Mouse (Mus musculus) intestine, postnatal 0 days (tissue): ENCODE measurements around the gene Zfp663. TPM values are rescaled to one million over a fixed set of nuclear protein-coding genes. Genes with fewer than 3 reads are reported as not detected.

Experiments
- ATAC-seq: fragments of 200-750 bp; cut with Nextera tagmentation; 2 replicates; pipeline ENCODE4 v1.8.0; 2017; ENCODE audit warnings: mild to moderate bottlenecking, moderate TSS enrichment, moderate library complexity
- H3K27ac ChIP-seq: fragments of 300-500 bp; sonication (generic); 2 replicates; pipeline ENCODE4 v1.5.1; 2014; ENCODE audit warnings: mild to moderate bottlenecking, low read depth, low read length, moderate library complexity
- H3K27me3 ChIP-seq: fragments of 300-500 bp; sonication (generic); replicated peaks from 2 replicates; pipeline ENCODE4 v1.6.1; 2014; ENCODE audit warnings: low read length, mixed read lengths; ENCODE audit not compliant: control insufficient read depth, insufficient read depth
- H3K36me3 ChIP-seq: fragments of 300-500 bp; sonication (generic); 2 replicates; pipeline ENCODE4 v1.6.1; 2014; ENCODE audit warnings: mild to moderate bottlenecking, moderate library complexity; ENCODE audit not compliant: control insufficient read depth, insufficient read depth
- H3K4me1 ChIP-seq: fragments of 300-500 bp; sonication (generic); replicated peaks from 2 replicates; pipeline ENCODE4 v1.6.1; 2014; ENCODE audit warnings: antibody characterized with exemption, low read length, mixed read lengths; ENCODE audit not compliant: control insufficient read depth, insufficient read depth
- H3K4me2 ChIP-seq: fragments of 300-500 bp; sonication (generic); replicated peaks from 2 replicates; pipeline ENCODE4 v1.6.1; 2014; ENCODE audit warnings: low read depth, mild to moderate bottlenecking, moderate library complexity
- H3K4me3 ChIP-seq: fragments of 300-500 bp; sonication (generic); 2 replicates; pipeline ENCODE4 v1.5.1; 2014; ENCODE audit warnings: low read depth, low read length
- H3K9ac ChIP-seq: fragments of 300-500 bp; sonication (generic); 2 replicates; pipeline ENCODE4 v1.6.1; 2014; ENCODE audit warnings: mild to moderate bottlenecking, low read depth, low read length
- H3K9me3 ChIP-seq: fragments of 300-500 bp; sonication (generic); 2 replicates; pipeline ENCODE4 v1.6.1; 2016; ENCODE audit warnings: mixed run types; ENCODE audit not compliant: control insufficient read depth
- CTCF ChIP-seq: sonication (generic); IDR thresholded peaks from 2 replicates; pipeline ENCODE4 v1.5.1; 2016; ENCODE audit warnings: low read depth, mild to moderate bottlenecking, control low read depth, antibody characterized with exemption, moderate library complexity
- WGBS: fragments of 180-500 bp; shearing (Covaris S2); extraction: QIAGEN DNeasy Blood & Tissue Kit; methylation state at CpG from one replicate; pipeline ENCODE4 v1.1.7; 2014; 5-methylcytosine and 5-hydroxymethylcytosine counted together
- polyA plus RNA-seq: library from polyadenylated mRNA; unstranded; fragments of >200 nt; fragmentation: Nextera tagmentation; extraction: Ambion mirVana; gene quantifications from 2 replicates; pipeline ENCODE4 v1.2.1, GENCODE M21; 2015

Gene Zfp663
- polyA plus RNA-seq, 1 experiment from 2014 or later = 0.23 TPM

DNA sequence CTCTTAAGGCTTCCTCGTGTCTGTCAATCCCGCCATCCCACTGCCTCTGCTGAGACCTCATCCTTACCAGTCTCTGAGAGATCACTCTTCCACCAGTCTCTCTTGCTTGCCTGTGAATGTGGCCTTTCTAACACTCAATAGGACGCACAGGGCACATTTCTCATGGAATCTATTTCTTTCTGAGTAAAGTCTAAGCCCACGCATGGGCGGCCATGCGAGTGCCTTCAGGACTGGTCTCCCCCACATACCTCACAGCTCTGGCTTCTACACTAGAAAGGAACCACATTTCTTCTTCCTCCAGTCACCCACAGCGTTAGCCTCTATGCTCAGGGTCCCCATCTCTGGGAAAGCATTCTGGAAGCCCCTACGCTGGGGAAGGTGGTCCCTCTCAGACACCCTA, 54.3 kb downstream of the Zfp663 start:
- peaks cover 59% of the 10 kb centered on the region for H3K36me3 ChIP-seq
- WGBS = 88% methylated on average over 8 of the region's 8 CpGs
- TF ChIP-seq CTCF = no peak
- H3K4me3 ChIP-seq = no peak overlapping the region
- H3K9ac ChIP-seq = no peak overlapping the region
- no peak for ATAC-seq
- no peaks in the 10 kb centered on the region for H3K9me3 ChIP-seq
- H3K4me1 ChIP-seq = peaks cover 13% of the 10 kb centered on the region
- no peak overlapping the region for H3K27ac ChIP-seq
- H3K27me3 ChIP-seq = no peaks in the 10 kb centered on the region
- no peak overlapping the region for H3K4me2 ChIP-seq

- Histone ChIP-seq H3K4me2 (no peak overlapping the region), H3K9me3 (no peaks in the 10 kb centered on the region), H3K4me3 (no peak overlapping the region), H3K9ac (no peak overlapping the region), H3K36me3 (peaks cover 77% of the 10 kb centered on the region), H3K4me1 (0 out of 2 replicates have a peak, but pooled peaks cover 2% of the 10 kb centered on the region), H3K27me3 (no peaks in the 10 kb centered on the region), H3K27ac (no peak overlapping the region)
- no peak for ATAC-seq
- no peak for TF ChIP-seq CTCF
- 69% methylated on average over 7 of the region's 7 CpGs for WGBS
Measured at GRCm38 (mm10) chr2:165312381-165312780, 56.1 kb downstream of the Zfp663 start.

DNA sequence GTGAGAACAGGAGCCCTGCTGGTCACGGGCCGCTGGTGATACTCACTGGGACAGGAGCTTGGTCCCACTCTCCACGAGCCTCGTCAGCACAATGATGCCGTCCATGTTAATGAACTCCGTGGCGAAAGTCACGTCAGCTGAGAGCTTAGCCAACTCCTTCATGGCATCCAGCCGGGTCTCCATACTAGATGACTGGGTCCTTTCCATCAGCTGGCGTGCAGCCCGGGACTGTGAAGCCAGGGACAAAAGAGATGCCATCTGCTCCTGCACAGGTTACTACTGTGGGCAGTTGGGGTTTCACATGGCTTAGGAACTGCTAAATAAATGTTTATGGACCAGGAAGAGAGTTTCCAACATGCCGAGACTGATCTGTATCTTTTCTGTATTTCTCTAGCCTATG, 57.0 kb downstream of the Zfp663 start:
- no peak for TF ChIP-seq CTCF
- no peak overlapping the region for H3K27ac ChIP-seq
- 89% methylated on average over 12 of the region's 12 CpGs for WGBS
- no peak overlapping the region for H3K4me2 ChIP-seq
- no peak overlapping the region for H3K4me3 ChIP-seq
- H3K9ac ChIP-seq = no peak overlapping the region
- H3K4me1 ChIP-seq = no peaks in the 10 kb centered on the region
- ATAC-seq = no peak
- H3K27me3 ChIP-seq = no peaks in the 10 kb centered on the region
- peaks cover 82% of the 10 kb centered on the region for H3K36me3 ChIP-seq
- no peaks in the 10 kb centered on the region for H3K9me3 ChIP-seq

GRCm38 (mm10) chr2:165310818-165311425, 57.6 kb downstream of the Zfp663 start:
- H3K4me1 ChIP-seq = no peaks in the 10 kb centered on the region
- peaks cover 80% of the 10 kb centered on the region for H3K36me3 ChIP-seq
- 80% methylated on average over 13 of the region's 13 CpGs for WGBS
- H3K4me3 ChIP-seq = no peak overlapping the region
- H3K4me2 ChIP-seq = no peak overlapping the region
- H3K27me3 ChIP-seq = no peaks in the 10 kb centered on the region
- no peaks in the 10 kb centered on the region for H3K9me3 ChIP-seq
- H3K9ac ChIP-seq = no peak overlapping the region
- no peak overlapping the region for H3K27ac ChIP-seq
- no peak for TF ChIP-seq CTCF
- no peak for ATAC-seq

DNA sequence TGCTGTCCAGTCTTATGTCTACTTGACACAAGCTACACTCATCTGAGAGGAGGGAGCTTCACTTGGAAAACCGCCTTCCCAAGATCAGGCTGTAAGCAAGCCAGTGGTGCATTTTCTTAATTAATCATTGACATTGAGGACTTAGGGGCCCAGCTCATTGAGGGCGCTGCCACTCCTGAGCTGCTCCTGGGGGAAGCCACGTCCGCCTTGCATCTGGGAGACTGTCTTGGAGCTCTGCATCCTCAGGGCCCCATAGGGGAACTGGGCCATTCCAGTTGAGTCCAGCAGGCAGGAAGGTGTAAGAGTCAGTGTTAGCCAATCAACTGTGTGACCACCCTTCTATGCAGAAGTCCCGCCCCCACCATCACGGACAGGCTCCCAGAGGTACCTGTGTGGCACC, 60.7 kb downstream of the Zfp663 start:
- H3K9ac ChIP-seq = no peak overlapping the region
- no peak overlapping the region for H3K27ac ChIP-seq
- 50% methylated on average over 6 of the region's 6 CpGs for WGBS
- no peaks in the 10 kb centered on the region for H3K27me3 ChIP-seq
- ATAC-seq = peak; percentile 82
- TF ChIP-seq CTCF = no peak
- H3K4me1 ChIP-seq = no peaks in the 10 kb centered on the region
- H3K36me3 ChIP-seq = peaks cover 77% of the 10 kb centered on the region
- no peak overlapping the region for H3K4me3 ChIP-seq
- H3K4me2 ChIP-seq = no peak overlapping the region
- no peaks in the 10 kb centered on the region for H3K9me3 ChIP-seq

- 66% methylated on average over 8 of the region's 8 CpGs for WGBS
- H3K9ac ChIP-seq = no peak overlapping the region
- no peaks in the 10 kb centered on the region for H3K27me3 ChIP-seq
- peaks cover 78% of the 10 kb centered on the region for H3K36me3 ChIP-seq
- no peaks in the 10 kb centered on the region for H3K4me1 ChIP-seq
- no peaks in the 10 kb centered on the region for H3K9me3 ChIP-seq
- TF ChIP-seq CTCF = no peak
- no peak overlapping the region for H3K27ac ChIP-seq
- no peak for ATAC-seq
- no peak overlapping the region for H3K4me3 ChIP-seq
- H3K4me2 ChIP-seq = no peak overlapping the region
Measured at GRCm38 (mm10) chr2:165305438-165305837, 63.1 kb downstream of the Zfp663 start.

- H3K4me1 ChIP-seq = no peaks in the 10 kb centered on the region
- no peaks in the 10 kb centered on the region for H3K27me3 ChIP-seq
- no peak overlapping the region for H3K4me2 ChIP-seq
- ATAC-seq = no peak
- WGBS = 89% methylated on average over 19 of the region's 19 CpGs
- H3K9me3 ChIP-seq = no peaks in the 10 kb centered on the region
- no peak overlapping the region for H3K27ac ChIP-seq
- TF ChIP-seq CTCF = no peak
- peaks cover 82% of the 10 kb centered on the region for H3K36me3 ChIP-seq
- no peak overlapping the region for H3K4me3 ChIP-seq
- no peak overlapping the region for H3K9ac ChIP-seq
Measured at GRCm38 (mm10) chr2:165304819-165305218, 63.7 kb downstream of the Zfp663 start.
